9 mouse cellular contexts compared by ENCODE assay signal in genomic region chr13:21253986-21254385, GRCm38 (mm10). TPM values are rescaled to one million over a fixed set of nuclear protein-coding genes. Genes with fewer than 3 reads are reported as not detected.
DNase-seq lines count a peak whose midpoint lies in the region; ATAC-seq and TF ChIP-seq lines count a peak whose summit lies in the region.
"Had no signal": no experiment of that assay in that cellular context is flagged by ENCODE, and none has a peak within 500 bp of the region (broad histone marks: within the 10 kb centered on the region; RNA-seq: fewer than 3 reads in every experiment).

No protein-coding gene starts in this region.

- no peaks in the 10 kb centered on the region for H3K36me3 ChIP-seq in heart, embryonic 15.5 days
- no peaks in the 10 kb centered on the region for H3K36me3 ChIP-seq in forebrain, embryonic 10.5 days (replicated peaks)
- no peaks in the 10 kb centered on the region for H3K36me3 ChIP-seq in midbrain, embryonic 10.5 days

- no peak for ATAC-seq in heart, embryonic 15.5 days (replicated peaks; ENCODE audit: insufficient number of reproducible peaks, insufficient read depth, low FRiP score, low read depth)

- peaks cover 3% of the 10 kb centered on the region; the same call in 1 of the 2 replicates for H3K4me1 ChIP-seq in heart, embryonic 15.5 days (replicated peaks)
- H3K4me1 ChIP-seq in forebrain, embryonic 10.5 days = peaks cover 19% of the 10 kb centered on the region
- peaks cover 16% of the 10 kb centered on the region for H3K4me1 ChIP-seq in midbrain, embryonic 10.5 days

- peak overlapping the region; percentile 47 for H3K9ac ChIP-seq in heart, embryonic 15.5 days

- peaks cover 29% of the 10 kb centered on the region for H3K27me3 ChIP-seq in heart, embryonic 15.5 days
- peaks cover 44% of the 10 kb centered on the region for H3K27me3 ChIP-seq in forebrain, embryonic 10.5 days (ENCODE audit: poor library complexity, severe bottlenecking)
- peaks cover 41% of the 10 kb centered on the region for H3K27me3 ChIP-seq in midbrain, embryonic 10.5 days (ENCODE audit: low read depth, poor library complexity, severe bottlenecking)

- H3K4me3 ChIP-seq in heart, embryonic 15.5 days = peak overlapping the region; percentile 53
- H3K4me3 ChIP-seq in forebrain, embryonic 10.5 days = peak overlapping the region; percentile 71
- peak overlapping the region; percentile 52 for H3K4me3 ChIP-seq in layer of hippocampus, adult 2 months
- peak overlapping the region; percentile 69 for H3K4me3 ChIP-seq in midbrain, embryonic 10.5 days

- peak overlapping the region; percentile 68 for H3K4me2 ChIP-seq in heart, embryonic 15.5 days

- no peak overlapping the region for H3K27ac ChIP-seq in heart, embryonic 15.5 days
- peak overlapping the region; percentile 81 for H3K27ac ChIP-seq in forebrain, embryonic 10.5 days
- no peak overlapping the region for H3K27ac ChIP-seq in layer of hippocampus, adult 2 months
- peak overlapping the region; percentile 74 for H3K27ac ChIP-seq in midbrain, embryonic 10.5 days (replicated peaks)

- H3K9me3 ChIP-seq in heart, embryonic 15.5 days (replicated peaks) = no peaks in the 10 kb centered on the region
- no peaks in the 10 kb centered on the region for H3K9me3 ChIP-seq in forebrain, embryonic 10.5 days
- H3K9me3 ChIP-seq in midbrain, embryonic 10.5 days (replicated peaks) = no peaks in the 10 kb centered on the region

- no peak for DNase-seq in heart, adult 11 months
- peak; percentile 83 for DNase-seq in ZHBTc4 (ENCODE audit: low read depth, low spot score)
- peak; percentile 76 for DNase-seq in forebrain, embryonic 10.5 days (ENCODE audit: extremely low spot score, low spot score)
- peak; percentile 22 to 61 for DNase-seq in layer of hippocampus, adult 2 months (ENCODE audit: low spot score in 2 of 2)
- DNase-seq in midbrain, embryonic 10.5 days (ENCODE audit: low spot score) = peak; percentile 76
- DNase-seq in spleen, adult 12 weeks (ENCODE audit: low spot score) = no peak
- DNase-seq in B cell, adult 2 months = no peak

- no peak for TF ChIP-seq CTCF in layer of hippocampus, adult 2 months (conservative IDR thresholded peaks at IDR 0.05)

- 2% methylated on average over 16 of the region's 16 CpGs for WGBS in heart, embryonic 15.5 days
- 2% methylated on average over 16 of the region's 16 CpGs for WGBS in forebrain, embryonic 10.5 days
- 2% methylated on average over 16 of the region's 16 CpGs for WGBS in midbrain, embryonic 10.5 days

RNA-seq across cellular contexts. Expression of gene Gpx5, which starts 38.5 kb away (rescaled TPM):
- not detected in 2 replicates for polyA plus RNA-seq in heart, embryonic 15.5 days (2015; fragmentation: Nextera tagmentation; extraction: Ambion mirVana)
- polyA plus RNA-seq in forebrain, embryonic 10.5 days (2016; fragmentation: Nextera tagmentation; extraction: Ambion mirVana) = not detected in 2 replicates
- not detected for total RNA-seq in layer of hippocampus, adult 2 months (2021)
- not detected in 2 replicates for polyA plus RNA-seq in midbrain, embryonic 10.5 days (2016; fragmentation: Nextera tagmentation; extraction: Ambion mirVana)
- total RNA-seq: neutrophil, adult 5-6 weeks had no signal

RNA-seq across cellular contexts. Expression of gene Gpx6, which starts 57.9 kb away (rescaled TPM):
- not detected in 2 replicates for polyA plus RNA-seq in heart, embryonic 15.5 days (2015; fragmentation: Nextera tagmentation; extraction: Ambion mirVana)
- polyA plus RNA-seq in forebrain, embryonic 10.5 days (2016; fragmentation: Nextera tagmentation; extraction: Ambion mirVana) = 0.15 and 0.21 TPM in 2 replicates
- not detected for total RNA-seq in layer of hippocampus, adult 2 months (2021)
- polyA plus RNA-seq in midbrain, embryonic 10.5 days (2016; fragmentation: Nextera tagmentation; extraction: Ambion mirVana) = 0.09 TPM in 1 of 2 replicates, not detected in the other
- total RNA-seq: neutrophil, adult 5-6 weeks had no signal

Comparison
In these comparisons a context has a peak if more than half of its experiments do, and no peak if none do; other contexts are left out.
1. H3K27ac ChIP-seq: peak in forebrain, embryonic 10.5 days (single experiment) and midbrain, embryonic 10.5 days (single experiment); none in heart, embryonic 15.5 days (single experiment) and layer of hippocampus, adult 2 months (single experiment).
2. DNase-seq: peak in ZHBTc4 (single experiment), forebrain, embryonic 10.5 days (single experiment), layer of hippocampus, adult 2 months (2 of 2) and midbrain, embryonic 10.5 days (single experiment); none in heart, adult 11 months (single experiment), spleen, adult 12 weeks (single experiment) and B cell, adult 2 months (0 of 2).
3. Peak in every context shown above with its lines, with median percentiles within 50 percentile points of each other: H3K4me3 ChIP-seq.